Mouse (Mus musculus): Measurements from ENCODE around the gene Foxo1. TPM values are rescaled to one million over a fixed set of nuclear protein-coding genes. Genes with fewer than 3 reads are reported as not detected.

Gene Foxo1
- polyA plus RNA-seq, 1 experiment from 2014 or later, result 4.6 TPM

DNA sequence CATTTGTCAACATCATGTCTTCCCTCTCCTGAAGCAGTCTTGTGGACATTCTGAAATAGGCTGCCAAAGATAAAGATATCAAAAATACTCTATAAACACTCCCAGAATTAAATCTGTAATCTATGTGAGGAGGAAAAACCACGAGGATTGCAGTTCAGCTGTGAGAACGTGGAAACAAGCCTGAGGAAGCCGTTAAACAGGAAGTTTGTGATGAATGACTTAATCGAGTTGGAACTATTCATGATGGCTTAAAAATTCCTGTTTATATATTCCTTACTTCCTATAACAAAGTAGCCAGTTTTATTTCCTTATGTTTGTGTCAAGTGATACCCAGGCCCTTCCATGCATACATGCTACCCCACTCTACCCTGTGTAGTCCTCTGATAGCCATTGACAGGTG lies 70.6 kb downstream of the Foxo1 start:
- no peaks in the 10 kb centered on the region for H3K27me3 ChIP-seq (replicated peaks; ENCODE audit: control insufficient read depth, insufficient read depth, low read length)
- H3K4me2 ChIP-seq (replicated peaks; ENCODE audit: low read depth), result no peak overlapping the region
- no peak for TF ChIP-seq CTCF (IDR thresholded peaks at IDR 0.05; ENCODE audit: low read depth)
- H3K9ac ChIP-seq (ENCODE audit: low read depth, low read length), result no peak overlapping the region
- 36% methylated on average over 4 of the region's 4 CpGs for WGBS
- no peak overlapping the region for H3K4me3 ChIP-seq (ENCODE audit: low read depth, low read length)
- H3K36me3 ChIP-seq (ENCODE audit: control insufficient read depth, insufficient read depth), result no peaks in the 10 kb centered on the region
- ATAC-seq, result no peak
- H3K9me3 ChIP-seq (ENCODE audit: control insufficient read depth), result no peaks in the 10 kb centered on the region
- H3K27ac ChIP-seq (ENCODE audit: low read depth, low read length), result no peak overlapping the region
- peaks cover 16% of the 10 kb centered on the region for H3K4me1 ChIP-seq (replicated peaks; ENCODE audit: control insufficient read depth, insufficient read depth, low read length)

DNA sequence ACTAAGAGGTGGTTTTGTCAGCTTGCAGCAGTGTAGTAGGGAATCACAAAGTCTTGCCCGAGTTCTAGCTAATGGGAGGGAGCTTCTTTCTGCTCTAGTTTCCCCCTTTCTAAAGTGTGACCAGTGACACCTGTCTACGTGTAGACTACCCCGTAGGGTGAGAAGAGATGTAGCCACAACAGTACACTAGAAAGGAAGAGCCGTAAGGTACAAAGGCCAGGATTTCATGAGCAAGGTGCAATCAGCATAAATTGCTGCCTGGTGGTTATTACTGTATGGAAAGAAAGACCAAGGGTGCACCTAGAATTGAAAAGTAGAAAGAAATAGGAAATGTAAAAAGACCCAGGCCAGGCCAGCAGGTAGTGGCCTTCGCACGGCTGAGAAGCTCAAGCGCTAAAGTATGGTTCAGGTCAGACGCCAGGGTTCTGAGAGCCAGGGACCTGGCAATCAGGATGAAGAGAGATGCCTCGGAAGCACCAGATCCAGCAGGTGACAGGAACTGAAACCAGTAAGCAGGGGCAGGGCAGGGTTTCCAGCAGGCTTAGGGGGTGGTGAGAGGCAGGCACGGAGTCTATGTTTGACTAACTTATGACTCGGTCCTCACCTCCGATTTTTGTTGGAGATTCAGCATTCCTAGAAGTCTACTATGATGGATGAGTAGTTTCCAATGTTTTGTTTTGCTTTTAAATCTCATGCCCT lies 72.3 kb downstream of the Foxo1 start:
- peak; percentile 54 for ATAC-seq

DNA sequence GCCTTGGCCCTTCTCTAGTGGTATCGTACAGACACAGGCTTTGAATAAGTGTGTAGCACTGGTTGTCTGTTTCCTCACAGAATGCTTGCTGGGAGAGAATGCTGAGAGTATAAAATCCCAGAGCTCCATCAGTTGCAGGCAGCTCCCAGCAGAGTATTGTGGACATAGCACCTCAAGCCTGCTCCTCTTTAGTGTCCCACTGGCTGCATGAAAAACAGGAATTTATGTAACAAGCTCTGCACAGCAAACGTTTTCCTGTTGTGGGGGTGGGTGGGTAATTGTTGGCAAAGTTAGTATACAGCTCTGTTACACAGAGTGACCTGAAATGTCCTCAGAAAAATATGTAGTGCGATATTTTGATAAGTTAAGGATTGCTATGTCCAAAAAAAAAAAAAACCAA lies 74.1 kb downstream of the Foxo1 start:
- ATAC-seq, result no peak
- H3K27ac ChIP-seq (ENCODE audit: low read depth, low read length), result no peak overlapping the region
- H3K9ac ChIP-seq (ENCODE audit: low read depth, low read length), result no peak overlapping the region
- 50% methylated on average over 3 of the region's 3 CpGs for WGBS
- H3K9me3 ChIP-seq (ENCODE audit: control insufficient read depth), result no peaks in the 10 kb centered on the region
- no peak overlapping the region for H3K4me2 ChIP-seq (replicated peaks; ENCODE audit: low read depth)
- peaks cover 16% of the 10 kb centered on the region for H3K4me1 ChIP-seq (replicated peaks; ENCODE audit: control insufficient read depth, insufficient read depth, low read length)
- H3K27me3 ChIP-seq (replicated peaks; ENCODE audit: control insufficient read depth, insufficient read depth, low read length), result no peaks in the 10 kb centered on the region
- TF ChIP-seq CTCF (IDR thresholded peaks at IDR 0.05; ENCODE audit: low read depth), result no peak
- H3K36me3 ChIP-seq (ENCODE audit: control insufficient read depth, insufficient read depth), result peaks cover 14% of the 10 kb centered on the region; the same call in 1 of the 2 replicates
- H3K4me3 ChIP-seq (ENCODE audit: low read depth, low read length), result no peak overlapping the region

More for the DNA sequence above, 72.3 kb downstream of the Foxo1 start:
- H3K9ac ChIP-seq (ENCODE audit: low read depth, low read length), result no peak overlapping the region
- peak overlapping the region; percentile 24; the same call in 1 of the 2 replicates for H3K4me2 ChIP-seq (replicated peaks; ENCODE audit: low read depth)
- H3K27ac ChIP-seq (ENCODE audit: low read depth, low read length), result no peak overlapping the region; the same call in 1 of the 2 replicates
- WGBS, result 55% methylated on average over 12 of the region's 12 CpGs
- no peak overlapping the region for H3K4me3 ChIP-seq (ENCODE audit: low read depth, low read length)
- H3K9me3 ChIP-seq (ENCODE audit: control insufficient read depth), result no peaks in the 10 kb centered on the region
- no peak for TF ChIP-seq CTCF (IDR thresholded peaks at IDR 0.05; ENCODE audit: low read depth)
- peaks cover 4% of the 10 kb centered on the region; the same call in 1 of the 2 replicates for H3K36me3 ChIP-seq (ENCODE audit: control insufficient read depth, insufficient read depth)
- H3K27me3 ChIP-seq (replicated peaks; ENCODE audit: control insufficient read depth, insufficient read depth, low read length), result no peaks in the 10 kb centered on the region
- H3K4me1 ChIP-seq (replicated peaks; ENCODE audit: control insufficient read depth, insufficient read depth, low read length), result peaks cover 16% of the 10 kb centered on the region

DNA sequence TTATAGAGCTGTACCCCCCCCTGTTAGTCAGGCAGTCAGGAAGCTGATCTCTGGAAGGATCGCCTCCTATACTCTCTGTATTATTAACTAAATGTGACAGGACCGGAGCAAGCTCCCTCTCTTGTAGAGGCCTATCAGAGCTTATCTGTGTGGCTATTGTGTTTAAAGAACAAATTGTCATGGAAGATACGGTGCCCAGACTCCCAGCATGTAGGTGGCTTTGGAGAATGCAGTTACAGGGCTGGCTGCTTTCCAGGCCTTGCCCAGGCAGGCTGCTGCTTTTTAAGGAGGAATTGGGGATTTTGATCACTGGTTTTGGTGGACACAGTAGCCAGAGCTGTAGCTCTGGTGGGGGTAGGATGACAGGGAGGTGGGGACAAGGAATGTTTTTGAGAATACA lies 74.7 kb downstream of the Foxo1 start:
- Histone ChIP-seq H3K27me3 (replicated peaks; ENCODE audit: control insufficient read depth, insufficient read depth, low read length) (no peaks in the 10 kb centered on the region), H3K36me3 (ENCODE audit: control insufficient read depth, insufficient read depth) (peaks cover 14% of the 10 kb centered on the region; the same call in 1 of the 2 replicates), H3K4me3 (ENCODE audit: low read depth, low read length) (no peak overlapping the region), H3K4me1 (replicated peaks; ENCODE audit: control insufficient read depth, insufficient read depth, low read length) (peaks cover 16% of the 10 kb centered on the region), H3K9me3 (ENCODE audit: control insufficient read depth) (no peaks in the 10 kb centered on the region), H3K9ac (ENCODE audit: low read depth, low read length) (no peak overlapping the region), H3K27ac (ENCODE audit: low read depth, low read length) (no peak overlapping the region), H3K4me2 (replicated peaks; ENCODE audit: low read depth) (no peak overlapping the region)
- ATAC-seq, result no peak
- TF ChIP-seq CTCF (IDR thresholded peaks at IDR 0.05; ENCODE audit: low read depth), result no peak
- 24% methylated on average over 3 of the region's 3 CpGs for WGBS

DNA sequence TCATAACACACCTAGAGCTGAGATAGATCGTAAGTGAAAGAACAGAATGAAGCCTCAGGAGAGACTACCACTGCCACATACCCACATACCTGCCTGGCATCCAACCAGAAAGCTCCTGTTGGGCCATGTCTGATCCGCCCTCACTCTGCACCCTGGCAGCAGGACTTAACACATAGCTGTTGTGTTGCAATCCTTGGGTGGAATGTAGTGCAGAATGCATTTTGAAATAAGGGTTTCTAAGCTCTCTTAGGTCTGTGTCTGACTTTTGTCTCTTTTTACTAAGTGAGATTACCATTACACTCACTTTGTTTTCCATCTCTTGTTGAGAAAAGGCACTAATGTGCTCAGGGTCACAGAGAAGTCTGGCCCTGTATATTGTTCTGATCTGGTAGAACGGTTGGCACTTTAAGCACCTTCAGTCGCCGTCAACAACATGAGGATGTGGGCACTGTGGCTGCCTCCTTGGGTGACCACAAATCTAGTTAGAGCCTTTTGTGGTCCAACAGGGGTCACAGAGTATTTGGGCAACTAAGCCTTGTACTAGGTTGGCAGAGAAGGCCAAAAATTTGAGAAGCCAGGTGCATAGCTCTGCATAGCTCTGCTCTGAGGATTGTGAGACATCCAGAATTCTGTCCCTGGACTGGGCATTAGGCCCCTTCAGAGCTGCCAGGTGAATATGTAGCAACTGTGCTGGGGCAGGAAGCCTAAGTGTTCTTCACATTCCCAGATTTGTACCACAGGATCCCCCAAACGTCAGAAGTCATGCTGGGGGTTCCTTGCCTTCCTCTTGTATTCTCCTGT lies 75.3 kb downstream of the Foxo1 start:
- ATAC-seq, result no peak
- peaks cover 14% of the 10 kb centered on the region; the same call in 1 of the 2 replicates for H3K36me3 ChIP-seq (ENCODE audit: control insufficient read depth, insufficient read depth)
- H3K4me1 ChIP-seq (replicated peaks; ENCODE audit: control insufficient read depth, insufficient read depth, low read length), result peaks cover 13% of the 10 kb centered on the region
- H3K27me3 ChIP-seq (replicated peaks; ENCODE audit: control insufficient read depth, insufficient read depth, low read length), result no peaks in the 10 kb centered on the region
- H3K4me2 ChIP-seq (replicated peaks; ENCODE audit: low read depth), result no peak overlapping the region
- H3K9ac ChIP-seq (ENCODE audit: low read depth, low read length), result no peak overlapping the region
- H3K4me3 ChIP-seq (ENCODE audit: low read depth, low read length), result no peak overlapping the region
- 88% methylated on average over 6 of the region's 6 CpGs for WGBS
- no peaks in the 10 kb centered on the region for H3K9me3 ChIP-seq (ENCODE audit: control insufficient read depth)
- no peak overlapping the region for H3K27ac ChIP-seq (ENCODE audit: low read depth, low read length)
- TF ChIP-seq CTCF (IDR thresholded peaks at IDR 0.05; ENCODE audit: low read depth), result no peak

- no peak overlapping the region for H3K27ac ChIP-seq (ENCODE audit: low read depth, low read length)
- no peaks in the 10 kb centered on the region for H3K27me3 ChIP-seq (replicated peaks; ENCODE audit: control insufficient read depth, insufficient read depth, low read length)
- no peaks in the 10 kb centered on the region for H3K4me1 ChIP-seq (replicated peaks; ENCODE audit: control insufficient read depth, insufficient read depth, low read length)
- TF ChIP-seq CTCF (IDR thresholded peaks at IDR 0.05; ENCODE audit: low read depth), result no peak
- H3K9me3 ChIP-seq (ENCODE audit: control insufficient read depth), result no peaks in the 10 kb centered on the region
- no peak overlapping the region for H3K4me3 ChIP-seq (ENCODE audit: low read depth, low read length)
- no peak overlapping the region for H3K4me2 ChIP-seq (replicated peaks; ENCODE audit: low read depth)
- H3K9ac ChIP-seq (ENCODE audit: low read depth, low read length), result no peak overlapping the region
- WGBS, result 97% methylated on average over 11 of the region's 11 CpGs
- peaks cover 14% of the 10 kb centered on the region; the same call in 1 of the 2 replicates for H3K36me3 ChIP-seq (ENCODE audit: control insufficient read depth, insufficient read depth)
- ATAC-seq, result no peak
Observed at GRCm38 (mm10) chr3:52345881-52346280, 77.7 kb downstream of the Foxo1 start.

Measured in intestine, postnatal 0 days (tissue).